Mouse (Mus musculus): ENCODE measurements around the gene Vmn1r104. TPM values are rescaled to one million over a fixed set of nuclear protein-coding genes. Genes with fewer than 3 reads are reported as not detected.
"Not testable (repeated sequence)": the region's sequence is repeated elsewhere in the genome, so short reads cannot be mapped to it uniquely, and the experiment has no call there.

Gene Vmn1r104
- not detected for total RNA-seq (2021)

- not testable (repeated sequence) for DNase-seq
Measured at GRCm38 (mm10) chr7:20533537-20533936, at the start of gene Vmn1r104. Gene Vmn1r104 (plus strand): TSS chr7:20533837.

- not testable (repeated sequence) for DNase-seq
Measured at GRCm38 (mm10) chr7:20510434-20510833, 23.2 kb upstream of the Vmn1r104 start, which contains the start of gene Vmn1r103. Gene Vmn1r103 (minus strand): TSS chr7:20510534.

- DNase-seq, result not testable (repeated sequence)
Measured at GRCm38 (mm10) chr7:20545657-20546056, 12.0 kb downstream of the Vmn1r104 start, which contains the start of gene Gm5726. Gene Gm5726 (minus strand): TSS chr7:20545757.

- not testable (repeated sequence) for DNase-seq
Measured at GRCm38 (mm10) chr7:20576141-20576540, 42.5 kb downstream of the Vmn1r104 start, which contains the start of gene Gm4141. Gene Gm4141 (minus strand): TSS chr7:20576241.

Other genes starting within 250 kb of the Vmn1r104 start
- gene Gm4133, start 199.8 kb upstream of the Vmn1r104 start, total RNA-seq (2021), result not detected
- not detected for gene Gm5728, start 158.4 kb upstream of the Vmn1r104 start, total RNA-seq (2021)
- gene Vmn1r100, start 115.9 kb upstream of the Vmn1r104 start, total RNA-seq (2021), result not detected
- not detected for gene Vmn1r101, start 91.2 kb upstream of the Vmn1r104 start, total RNA-seq (2021)
- not detected for gene Gm10670, start 58.9 kb upstream of the Vmn1r104 start, total RNA-seq (2021)
- gene Vmn1r103, start 23.3 kb upstream of the Vmn1r104 start, total RNA-seq (2021), result not detected
- gene Gm5726, start 11.9 kb downstream of the Vmn1r104 start, total RNA-seq (2021), result not detected
- gene Gm4141, start 42.4 kb downstream of the Vmn1r104 start, total RNA-seq (2021), result not detected
- gene Gm4513, start 65.2 kb downstream of the Vmn1r104 start, total RNA-seq (2021), result not detected
- gene Vmn1r107, start 135.1 kb downstream of the Vmn1r104 start, total RNA-seq (2021), result not detected
- gene Vmn1r111, start 169.4 kb downstream of the Vmn1r104 start, total RNA-seq (2021), result not detected
- not detected for gene Gm10668, start 196.8 kb downstream of the Vmn1r104 start, total RNA-seq (2021)
- gene Vmn1r112, start 237.3 kb downstream of the Vmn1r104 start, total RNA-seq (2021), result not detected

Measured in layer of hippocampus, postnatal 36 days (tissue).